Mouse (Mus musculus) forelimb bud, embryonic 11.5 days (tissue): ENCODE measurements around the gene Aph1a.
A peak's percentile ranks its signal among the peaks of the same experiment; 100 is the strongest.
"Not testable (repeated sequence)": the region's sequence is repeated elsewhere in the genome, so short reads cannot be mapped to it uniquely, and the experiment has no call there.

Experiments used
- DNase-seq: peaks from one replicate; pipeline ENCODE4 v3.0.0-alpha.2; 2012; ENCODE audit warnings: low read depth, low spot score

The Aph1a gene

DNA sequence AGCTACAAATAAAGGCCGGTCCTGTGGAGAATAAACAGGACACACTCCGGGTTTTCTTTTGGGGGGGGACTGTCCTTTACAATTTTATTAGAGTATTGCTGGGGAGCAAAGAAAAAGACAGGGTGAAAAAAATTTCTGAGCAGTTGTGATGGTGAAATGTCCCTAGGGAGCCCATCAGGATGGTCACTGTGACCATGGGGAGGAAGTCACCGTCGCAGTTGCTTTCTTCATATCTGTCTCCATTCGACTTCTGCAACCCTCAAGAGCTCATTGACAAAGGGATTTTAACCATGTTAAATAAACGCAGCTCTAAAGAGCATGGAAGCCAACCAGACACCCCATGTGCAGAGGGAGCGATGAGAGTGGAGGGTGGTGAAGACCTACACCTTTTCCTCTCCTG lies 23.0 kb downstream of the Aph1a start:
- no peak for DNase-seq

DNA sequence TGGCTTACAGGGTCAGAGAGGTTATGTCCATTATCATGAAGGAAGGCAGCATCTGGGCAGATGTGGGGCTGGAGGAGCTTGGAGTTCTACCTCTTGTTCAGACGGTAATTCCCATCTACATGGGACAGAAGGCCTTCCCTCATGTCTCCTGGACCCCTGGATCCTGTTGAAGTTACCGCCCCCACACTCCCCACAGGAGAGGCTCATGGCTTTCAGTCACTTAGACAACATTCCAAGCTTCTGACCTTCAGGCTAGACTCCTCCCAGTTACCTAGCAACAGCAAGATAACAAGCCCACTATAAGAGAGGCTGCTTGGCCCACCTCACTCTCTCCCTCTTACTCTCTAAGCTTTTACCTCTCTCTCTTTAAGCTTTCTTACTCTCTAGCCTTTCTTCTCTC lies 26.8 kb downstream of the Aph1a start:
- not testable (repeated sequence) for DNase-seq

DNA sequence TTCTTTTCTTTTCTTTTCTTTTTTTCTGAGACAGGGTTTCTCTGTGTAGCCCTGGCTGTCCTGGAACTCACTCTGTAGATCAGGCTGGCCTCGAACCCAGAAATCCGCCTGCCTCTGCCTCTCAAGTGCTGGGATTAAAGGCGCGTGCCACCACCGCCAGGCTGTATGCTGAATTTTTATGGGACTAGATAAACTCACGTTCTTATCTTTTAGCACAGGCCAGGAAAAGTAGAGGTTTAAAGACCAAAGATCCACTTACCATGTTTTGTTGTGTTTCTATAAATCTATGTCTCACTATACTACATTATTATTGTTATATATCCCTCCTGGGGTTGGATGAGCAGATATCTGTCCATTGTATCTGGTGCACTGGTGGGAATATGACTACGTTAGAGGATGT lies 29.7 kb downstream of the Aph1a start:
- DNase-seq, result not testable (repeated sequence)

DNA sequence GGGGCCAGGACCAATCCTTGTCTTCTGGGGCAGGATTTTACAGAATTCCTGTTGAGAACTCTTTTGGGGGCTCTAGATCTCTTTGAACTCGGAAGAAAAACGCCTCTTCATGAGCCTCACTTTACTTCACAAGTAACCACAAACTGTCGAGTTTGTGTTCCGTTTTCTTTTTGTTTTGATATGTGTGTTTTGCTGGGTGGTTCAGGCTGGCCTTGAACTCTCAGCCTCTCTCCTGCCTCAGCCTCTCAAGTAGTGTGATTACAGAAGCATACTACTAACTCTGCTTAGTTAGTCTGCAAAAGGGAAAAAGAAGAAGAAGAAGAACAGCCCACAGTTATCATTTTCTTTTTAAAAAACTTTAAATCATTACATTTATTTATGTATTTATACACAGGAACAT lies 30.4 kb downstream of the Aph1a start:
- DNase-seq, result no peak

DNA sequence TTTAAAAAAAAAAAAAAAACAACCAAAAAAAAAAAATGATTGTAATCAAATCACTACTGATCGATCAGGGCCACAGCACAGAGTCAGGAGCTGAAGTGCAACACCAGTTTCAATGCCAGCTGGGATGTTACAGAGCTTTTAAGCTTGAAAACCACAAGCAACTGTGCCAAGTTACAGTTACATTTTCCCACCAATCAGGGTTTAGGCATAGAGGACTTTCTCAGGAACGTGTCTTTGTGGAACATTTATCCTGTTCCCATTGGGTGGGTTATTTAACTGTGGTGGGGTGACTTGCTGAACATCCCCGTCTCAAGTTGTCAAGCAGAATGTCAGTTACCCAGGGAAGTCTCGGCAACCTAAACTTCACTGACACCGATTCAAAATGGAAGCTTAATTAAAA lies 31.3 kb downstream of the Aph1a start:
- no peak for DNase-seq

DNA sequence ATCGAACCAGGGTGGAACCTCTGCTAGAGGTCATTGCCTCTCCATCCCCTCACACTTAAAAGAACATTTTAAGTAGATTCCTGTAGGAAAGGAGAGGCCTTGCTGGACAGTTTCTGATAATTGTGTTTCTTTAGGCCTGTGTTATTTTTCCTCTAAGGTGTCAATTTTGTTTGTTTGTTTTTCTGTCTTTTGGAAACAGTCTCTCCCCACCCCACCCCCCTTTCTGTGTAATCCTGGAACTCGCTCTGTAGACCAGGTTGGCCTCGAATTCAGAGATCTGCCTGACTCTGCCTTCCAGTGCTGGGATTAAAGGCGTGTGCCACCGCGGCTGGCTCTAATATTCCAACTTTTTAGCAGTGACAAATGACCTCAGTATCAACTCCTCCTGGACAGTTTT lies 34.5 kb downstream of the Aph1a start:
- DNase-seq, result no peak

DNA sequence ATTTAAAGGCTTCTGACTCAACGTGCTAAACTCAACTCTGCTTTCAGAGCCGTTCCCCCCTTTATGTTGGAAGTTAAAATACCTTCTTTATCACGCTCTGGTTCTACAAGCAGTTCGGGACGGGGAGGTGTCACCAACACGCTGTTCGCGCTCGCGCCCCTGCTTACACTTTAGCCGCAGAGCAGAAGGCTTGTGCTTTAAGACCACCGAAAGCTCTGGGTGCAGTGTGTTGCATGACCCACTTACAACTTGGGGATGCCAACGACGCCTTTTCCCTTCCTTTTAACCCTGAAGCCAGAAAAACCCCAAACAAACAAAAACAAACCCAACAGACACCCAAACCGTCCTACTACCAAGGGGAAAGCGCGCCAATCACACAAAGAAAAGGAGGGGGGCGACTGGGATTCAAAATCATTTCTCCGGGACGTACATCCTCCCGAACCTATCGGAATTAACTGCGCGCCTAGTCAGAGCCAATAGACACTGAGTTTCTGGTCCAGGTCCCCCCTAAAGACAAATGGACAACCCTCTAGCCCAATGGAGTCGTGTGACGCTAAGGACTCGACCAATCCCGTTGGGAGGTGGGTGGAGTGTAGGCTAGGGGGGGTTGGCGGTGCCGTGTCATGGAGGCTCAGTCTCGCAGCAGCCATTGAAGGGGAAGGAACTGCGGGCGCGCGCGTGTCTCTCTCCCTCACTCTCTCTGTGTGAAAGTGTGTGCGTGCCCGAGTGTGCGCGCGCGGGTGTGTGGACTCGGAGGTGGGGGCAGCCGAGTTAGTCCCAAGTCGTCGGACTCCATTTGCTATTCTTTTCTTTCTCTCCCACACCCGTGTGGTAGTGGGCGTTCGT lies 35.1 kb downstream of the Aph1a start, which contains the start of gene Anp32e:
Gene Anp32e (plus strand): TSS at position 589 of the 846 bp plus-strand sequence.
- peak; percentile 99 for DNase-seq

DNA sequence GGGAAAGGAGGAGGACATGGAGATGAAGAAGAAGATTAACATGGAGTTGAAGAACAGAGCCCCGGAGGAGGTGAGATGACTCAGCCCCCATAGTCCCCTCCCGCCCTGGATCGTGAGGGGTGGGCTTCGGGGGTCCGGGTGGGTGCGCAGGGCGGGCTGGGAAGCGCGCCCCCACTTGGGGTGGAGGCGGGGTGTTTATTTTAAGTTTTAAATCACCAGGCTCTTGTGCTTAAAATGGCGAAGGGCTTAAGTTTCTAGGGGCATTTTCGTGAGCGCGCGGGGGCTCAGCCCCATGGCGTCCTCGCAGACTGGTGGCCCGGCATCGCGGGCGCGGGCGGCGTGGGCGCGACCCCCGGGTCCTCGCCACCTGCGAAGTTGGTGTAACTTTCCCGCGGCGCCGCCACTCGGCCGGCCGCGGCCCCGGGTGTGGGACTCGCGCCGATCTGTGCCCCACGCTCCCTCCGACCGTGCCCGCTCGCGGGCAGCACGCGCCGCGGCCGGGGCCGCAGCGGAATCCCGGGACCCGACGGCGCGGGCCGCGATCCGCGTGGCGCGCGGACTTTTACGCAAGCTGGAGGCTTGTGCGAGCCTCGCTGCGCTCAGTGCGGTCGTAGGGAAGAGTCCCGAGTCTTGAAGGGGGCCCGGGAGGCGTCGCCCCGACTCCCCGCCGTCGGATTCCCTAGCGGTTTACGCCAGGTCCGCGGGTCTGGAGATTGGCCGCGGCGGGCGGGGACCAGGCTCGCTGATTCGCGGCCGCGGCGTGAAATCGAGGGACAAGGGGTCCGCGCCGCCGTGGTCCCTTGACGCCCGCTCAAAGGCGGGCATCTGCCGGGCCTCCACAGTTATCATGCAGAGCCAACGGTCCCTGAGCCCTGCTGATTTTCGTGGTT lies 36.1 kb downstream of the Aph1a start:
- DNase-seq, result peak; percentile 40

DNA sequence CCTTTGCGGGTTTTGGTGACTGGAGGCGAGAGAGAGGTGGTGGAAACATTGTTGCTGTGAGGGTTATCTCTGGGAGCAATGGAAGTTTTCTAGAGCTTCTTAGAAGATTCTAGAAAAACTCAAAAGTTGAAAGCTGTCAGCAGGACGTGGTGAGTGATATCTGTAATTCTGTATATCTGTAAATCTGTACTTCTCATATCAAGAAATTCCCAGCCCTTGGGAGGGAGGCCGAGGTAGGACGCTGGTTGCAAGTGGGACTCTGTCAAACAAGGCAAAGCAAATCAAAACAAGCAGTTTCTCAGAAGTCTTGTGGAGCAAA lies 36.7 kb downstream of the Aph1a start:
- no peak for DNase-seq

DNA sequence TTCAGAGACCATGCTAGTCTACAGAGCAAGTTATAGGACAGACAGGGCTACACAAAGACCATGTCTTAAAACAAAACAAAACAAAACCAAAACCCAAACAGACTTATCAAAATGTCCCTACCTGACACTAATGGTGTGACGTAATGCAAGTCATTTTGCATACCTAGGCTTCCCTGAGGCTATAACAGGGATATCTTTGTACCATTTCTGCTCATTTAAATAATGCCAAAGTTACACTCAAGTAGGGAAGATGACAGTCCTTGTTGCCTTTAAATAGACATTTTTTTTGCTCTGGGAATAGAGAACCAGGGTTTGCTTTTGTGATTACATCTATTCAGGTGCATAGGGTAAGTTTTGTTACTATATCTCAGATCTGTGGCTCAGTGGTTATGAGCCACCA lies 37.7 kb downstream of the Aph1a start:
- DNase-seq, result no peak

DNA sequence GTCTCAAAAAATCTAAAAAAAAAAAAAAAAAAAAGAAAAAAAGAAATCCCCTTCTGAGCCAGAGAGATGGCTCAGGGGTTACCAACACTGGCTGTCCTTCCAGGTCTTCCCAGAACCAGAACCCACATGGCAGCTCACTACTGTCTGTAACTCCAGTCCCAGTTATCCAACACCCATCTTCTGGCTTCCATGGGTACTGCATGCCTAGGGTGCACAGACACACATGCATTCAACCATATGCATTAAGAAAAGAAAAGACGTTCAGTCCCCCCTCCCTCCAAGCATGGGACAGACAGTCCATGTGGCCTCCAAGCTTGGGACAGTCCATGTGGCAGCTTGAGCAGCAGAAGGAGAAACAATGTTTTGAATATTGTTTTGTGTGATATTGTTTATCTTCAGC lies 38.4 kb downstream of the Aph1a start:
- no peak for DNase-seq

DNA sequence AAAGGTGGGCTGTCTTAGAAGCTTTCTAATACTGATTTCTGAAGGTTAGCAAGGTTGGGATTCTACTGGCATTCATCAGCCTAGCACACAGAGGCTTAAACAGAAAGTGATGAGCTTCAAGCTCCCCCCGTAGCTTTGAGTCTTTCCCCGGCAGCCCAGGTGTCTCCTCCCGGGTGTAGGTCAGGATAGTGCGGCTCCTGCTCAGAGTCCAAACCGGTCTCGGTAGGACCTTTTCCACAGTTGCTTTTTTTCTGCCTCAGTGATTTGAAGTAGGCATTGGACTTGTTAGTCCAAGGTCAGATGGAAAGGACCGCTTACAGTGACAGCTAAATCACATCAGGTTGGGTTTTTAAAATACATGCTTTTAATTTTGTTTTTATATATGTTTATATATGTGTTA lies 38.8 kb downstream of the Aph1a start:
- no peak for DNase-seq

DNA sequence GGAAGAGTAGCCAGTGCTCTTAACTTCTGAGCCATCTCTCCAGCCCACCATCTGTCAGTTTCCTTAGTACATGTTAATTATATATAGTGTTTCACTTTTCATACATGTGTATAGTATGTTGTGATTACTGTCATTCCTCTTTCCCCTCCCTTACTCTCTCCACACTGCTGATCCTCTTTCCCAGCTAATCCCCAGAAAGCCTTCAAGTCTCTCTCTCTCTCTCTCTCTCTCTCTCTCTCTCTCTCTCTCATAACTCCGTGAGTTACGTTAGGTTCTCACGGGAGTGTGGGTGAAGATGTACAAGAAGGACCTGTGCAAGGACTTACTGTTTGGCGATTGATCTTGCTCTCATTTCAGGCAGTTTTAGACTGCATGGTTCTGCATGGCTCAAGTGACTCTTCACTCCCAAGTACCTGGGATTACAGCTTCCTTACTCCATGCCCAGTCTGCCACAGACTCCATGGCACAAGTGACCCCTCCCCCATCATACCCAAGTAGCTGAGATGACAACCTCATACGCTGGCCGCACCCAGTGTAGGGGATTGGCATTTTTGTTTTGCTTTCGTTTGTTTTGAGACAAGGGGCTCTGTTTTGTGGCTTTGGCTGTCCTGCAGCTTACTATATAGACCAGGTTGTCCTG lies 39.5 kb downstream of the Aph1a start:
- DNase-seq, result no peak

DNA sequence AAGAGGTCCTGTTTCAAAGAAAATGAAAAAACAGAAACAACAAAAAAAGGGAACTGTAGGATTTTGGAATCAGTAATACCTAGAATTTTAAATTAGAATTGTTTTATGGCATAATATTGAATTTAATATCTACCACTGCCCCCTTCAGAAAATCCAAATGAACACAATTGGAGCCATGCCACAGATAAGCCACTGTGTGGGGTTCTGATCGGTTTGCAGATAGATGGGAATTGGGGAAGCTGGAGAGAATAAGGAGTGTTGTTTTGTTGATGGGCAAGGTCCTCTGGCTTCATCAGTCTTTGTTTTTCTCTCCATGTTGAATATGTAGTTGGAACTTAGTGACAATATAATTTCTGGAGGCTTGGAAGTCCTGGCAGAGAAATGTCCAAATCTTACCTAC lies 40.7 kb downstream of the Aph1a start:
- DNase-seq, result no peak

DNA sequence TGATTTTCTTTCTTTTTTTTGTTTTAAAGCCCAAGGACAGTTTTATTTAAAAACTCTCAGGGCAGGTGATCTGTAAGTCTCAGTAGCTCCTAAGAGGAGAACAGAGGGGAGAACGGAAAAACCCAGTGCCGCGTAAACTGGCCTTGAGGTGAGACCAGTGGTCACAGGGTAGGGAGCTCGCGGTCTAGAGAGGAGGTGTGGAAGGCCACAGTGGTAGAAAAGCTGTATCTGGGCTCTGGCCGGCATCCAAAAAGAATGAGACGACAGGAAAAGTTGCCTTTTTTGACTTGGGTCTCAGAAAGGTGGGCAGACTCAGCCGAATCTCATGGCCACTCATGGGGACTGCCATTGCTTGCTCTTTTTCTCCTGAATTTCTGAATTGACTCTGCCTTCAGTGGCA lies 44.4 kb downstream of the Aph1a start:
- DNase-seq, result no peak

DNA sequence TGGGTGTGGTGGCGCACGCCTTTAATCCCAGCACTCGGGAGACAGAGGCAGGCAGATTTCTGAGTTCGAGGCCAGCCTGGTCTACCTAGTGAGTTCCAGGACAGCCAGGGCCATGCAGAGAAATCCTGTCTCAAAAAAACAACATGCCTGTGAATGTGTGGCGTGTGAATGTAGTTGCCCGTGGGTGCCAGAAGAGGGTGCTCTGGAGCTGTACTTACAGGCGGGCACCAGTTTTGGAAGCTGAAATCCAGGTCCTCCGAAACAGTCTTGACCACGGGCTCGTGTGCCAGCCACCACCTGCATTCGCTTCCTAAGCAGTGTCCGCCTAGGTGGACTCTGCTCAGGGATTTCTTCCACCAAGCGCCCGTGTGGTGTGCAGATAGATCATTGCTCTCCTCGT lies 45.1 kb downstream of the Aph1a start:
- DNase-seq, result no peak

DNA sequence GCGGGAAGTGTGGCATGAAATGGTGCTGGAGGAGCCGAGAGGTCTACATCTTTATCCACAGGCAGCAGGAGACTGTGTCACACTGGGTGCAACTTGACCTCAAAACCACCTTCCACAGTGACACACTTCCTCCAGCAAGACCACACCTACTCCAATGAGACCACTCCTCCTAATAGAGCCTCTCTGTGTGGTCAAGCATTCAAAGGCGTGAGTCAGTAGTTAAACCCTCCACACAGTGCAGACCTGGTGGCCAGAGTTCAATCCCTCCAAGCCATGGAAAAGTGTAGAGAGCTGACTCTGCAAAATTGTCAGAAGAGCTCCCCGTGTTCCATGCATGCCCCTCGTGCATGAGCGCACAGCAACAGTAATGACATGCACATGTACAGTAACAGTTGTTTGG lies 49.0 kb downstream of the Aph1a start:
- no peak for DNase-seq

DNA sequence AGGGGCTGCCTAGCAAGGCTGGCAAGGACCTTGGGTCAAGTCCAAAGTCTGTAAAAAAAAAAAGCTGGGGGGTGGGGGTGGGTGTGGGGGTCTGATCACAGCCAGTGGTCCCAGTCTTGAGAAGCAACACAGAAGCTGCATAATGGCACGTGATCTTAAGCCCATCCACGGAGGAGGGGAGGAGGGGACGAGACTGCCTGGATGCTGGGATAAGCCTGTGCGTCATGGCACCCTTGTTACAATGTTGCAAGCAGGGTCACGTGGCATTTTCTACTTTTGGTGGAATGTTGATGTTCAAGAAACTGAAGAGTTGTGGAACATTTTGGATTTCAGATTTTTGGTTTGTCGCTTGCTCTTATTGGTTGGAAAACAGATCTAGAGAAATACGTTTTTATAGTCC lies 49.5 kb downstream of the Aph1a start:
- DNase-seq, result no peak

DNA sequence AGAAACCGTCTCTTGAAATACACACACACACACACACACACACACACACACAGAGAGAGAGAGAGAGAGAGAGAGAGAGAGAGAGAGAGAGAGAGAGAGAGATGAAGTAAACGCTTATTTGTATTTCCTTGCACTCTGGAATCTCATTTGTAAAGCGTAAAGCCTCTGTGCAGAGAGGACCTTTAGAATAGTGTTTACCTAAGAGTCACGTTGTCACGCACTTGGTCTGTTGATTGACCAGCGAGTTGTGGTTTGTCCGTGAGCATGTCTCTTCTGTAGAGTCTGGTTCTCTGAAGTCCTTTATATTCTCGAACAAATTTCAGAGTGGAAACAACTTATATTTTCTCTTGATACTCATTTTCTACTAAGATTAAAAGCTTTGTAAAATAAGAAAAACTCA lies 51.0 kb downstream of the Aph1a start:
- no peak for DNase-seq

DNA sequence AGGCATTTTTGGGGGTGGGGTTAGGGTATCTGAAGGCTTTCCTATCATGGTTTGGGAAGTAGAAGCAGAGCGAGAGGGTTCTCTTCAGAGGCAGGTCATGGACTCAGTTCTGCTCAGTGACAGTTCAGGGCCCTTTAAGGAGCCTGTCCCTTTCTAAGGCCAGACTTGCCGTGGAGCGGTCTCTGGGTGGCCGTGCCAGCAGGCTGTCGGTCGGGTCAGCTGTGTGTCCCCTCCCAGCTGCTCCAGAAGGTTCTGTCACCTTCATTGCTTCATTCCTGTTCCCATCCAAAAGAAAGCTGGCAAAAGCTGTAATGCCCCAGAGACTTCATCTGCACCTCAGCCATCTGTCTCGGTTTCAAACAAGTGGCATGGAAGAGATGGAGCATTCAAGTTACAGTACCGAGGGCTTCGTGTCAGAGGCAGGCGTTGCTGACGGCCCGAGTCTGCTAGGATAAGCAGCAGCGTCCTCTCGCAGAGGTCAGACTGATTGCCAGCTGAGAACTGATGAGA lies 52.0 kb downstream of the Aph1a start:
- DNase-seq, result no peak
